Mouse (Mus musculus) erythroblast, embryonic 14.5 days (primary cell): ENCODE results near the gene Nceh1.

Source experiments
- GATA1 ChIP-seq: IDR thresholded peaks from 2 replicates; pipeline ENCODE4 v1.6.1; 2012; ENCODE audit warnings: low read length, inconsistent platforms, mixed read lengths
- TAL1 ChIP-seq: IDR thresholded peaks from 3 replicates; pipeline ENCODE4 v1.6.1; 2012; ENCODE audit warnings: low read length, inconsistent platforms, mixed read lengths

GRCm38 (mm10) chr3:27222488-27222887 lies 39.7 kb downstream of the Nceh1 start:
- TF ChIP-seq GATA1 = no peak
- no peak for TF ChIP-seq TAL1
